Mouse (Mus musculus): Measurements from ENCODE around the gene Psip1.
"Not testable (repeated sequence)": the region's sequence is repeated elsewhere in the genome, so short reads cannot be mapped to it uniquely, and the experiment has no call there.

The Psip1 gene

GRCm38 (mm10) chr4:83501037-83501430 is 14.8 kb upstream of the Psip1 start:
- DNase-seq (ENCODE audit: low spot score): no peak

DNA sequence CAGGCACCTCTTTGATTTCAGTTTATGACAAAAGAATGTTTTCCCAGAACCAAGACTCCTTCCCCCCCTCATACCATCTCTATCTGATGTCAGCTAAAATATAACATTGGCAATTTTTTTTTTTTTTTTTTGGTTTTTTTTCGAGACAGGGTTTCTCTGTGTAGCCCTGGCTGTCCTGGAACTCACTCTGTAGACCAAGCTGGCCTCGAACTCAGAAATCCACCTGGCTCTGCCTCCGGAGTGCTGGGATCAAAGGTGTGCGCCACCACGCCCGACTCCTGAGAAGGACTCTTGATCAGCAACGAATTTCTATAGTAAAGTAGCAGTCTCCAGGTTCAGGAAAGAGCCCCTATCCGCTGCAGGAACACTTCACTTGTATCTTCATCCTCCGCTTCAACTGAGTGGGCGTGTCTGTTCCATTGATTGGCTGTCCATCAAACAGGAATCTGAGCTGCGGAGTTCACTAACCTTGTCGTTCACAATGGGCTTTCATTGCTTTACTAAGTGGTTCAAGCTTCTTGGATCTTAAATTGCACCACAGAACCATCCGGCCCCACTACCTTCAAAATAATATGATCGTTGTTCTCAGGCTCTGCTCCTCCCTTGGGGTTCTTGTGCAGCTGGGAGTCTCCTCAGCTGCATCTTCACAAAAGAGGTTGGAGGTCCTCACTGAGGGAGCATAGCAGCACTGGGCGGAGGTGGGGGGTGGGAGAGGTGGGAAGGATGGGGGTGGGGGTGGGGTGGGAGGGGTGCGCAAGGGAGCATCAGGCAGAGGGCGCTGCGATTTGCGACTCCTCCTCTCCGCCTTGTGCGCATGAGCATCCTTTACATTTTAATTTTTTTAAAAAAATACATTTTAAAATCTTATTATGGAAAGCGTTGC is 14.1 kb upstream of the Psip1 start:
- no peak for DNase-seq (ENCODE audit: low spot score)

GRCm38 (mm10) chr4:83497013-83497412 is 10.8 kb upstream of the Psip1 start:
- not testable (repeated sequence) for DNase-seq (ENCODE audit: low spot score)

GRCm38 (mm10) chr4:83493112-83493511 is 6.9 kb upstream of the Psip1 start:
- DNase-seq (ENCODE audit: low spot score): no peak

DNA sequence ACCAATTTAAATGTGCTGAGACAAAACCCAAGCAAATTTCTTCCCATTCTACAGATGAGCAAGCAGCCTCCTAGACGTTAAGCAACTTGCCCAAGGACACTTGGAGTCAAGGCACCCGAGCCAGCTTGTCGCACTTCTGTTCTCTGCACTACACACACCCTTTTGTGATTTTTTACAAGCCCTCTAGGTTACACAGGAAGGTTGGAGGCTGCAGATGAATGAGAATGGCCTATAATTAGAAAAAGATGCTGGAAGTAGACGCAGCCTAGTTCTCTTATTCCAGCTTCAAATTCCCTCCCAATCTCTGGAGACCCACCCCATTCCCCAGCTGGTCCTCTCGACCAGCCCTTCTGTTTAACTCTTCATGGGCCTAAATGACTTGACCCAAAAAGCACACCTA is 2.9 kb upstream of the Psip1 start:
- no peak for DNase-seq (ENCODE audit: low spot score)

GRCm38 (mm10) chr4:83485735-83486116 is 533 bp downstream of the Psip1 start:
- peak; percentile 84 for DNase-seq (ENCODE audit: low spot score)

GRCm38 (mm10) chr4:83485250-83485649 is 1.0 kb downstream of the Psip1 start:
- no peak for DNase-seq (ENCODE audit: low spot score)

- no peak for DNase-seq (ENCODE audit: low spot score)
Observed at GRCm38 (mm10) chr4:83468208-83468607, 18.1 kb downstream of the Psip1 start.

- no peak for DNase-seq (ENCODE audit: low spot score)
Observed at GRCm38 (mm10) chr4:83467615-83468014, 18.6 kb downstream of the Psip1 start.

DNA sequence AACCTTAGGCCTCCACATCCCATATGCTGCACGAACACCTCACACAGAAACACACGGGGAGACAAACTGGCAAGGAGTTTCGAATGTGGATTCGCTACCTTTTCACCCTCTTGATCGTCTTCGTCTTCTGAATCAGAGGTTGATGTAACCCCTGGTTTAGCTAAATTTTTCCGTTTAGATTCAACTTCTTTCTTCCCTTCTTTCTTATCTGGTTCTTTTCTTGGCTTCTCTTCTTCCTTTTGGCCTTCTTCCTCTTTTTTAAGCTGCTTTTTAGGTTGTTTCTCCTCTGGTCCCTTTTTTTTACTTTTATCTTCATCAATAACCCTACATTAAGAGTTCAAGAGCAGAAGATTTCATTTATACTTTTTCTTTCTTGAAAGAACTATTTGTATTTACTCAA is 21.4 kb downstream of the Psip1 start:
- DNase-seq (ENCODE audit: low spot score): no peak

- no peak for DNase-seq (ENCODE audit: low spot score)
Observed at GRCm38 (mm10) chr4:83460106-83460505, 26.2 kb downstream of the Psip1 start.

DNA sequence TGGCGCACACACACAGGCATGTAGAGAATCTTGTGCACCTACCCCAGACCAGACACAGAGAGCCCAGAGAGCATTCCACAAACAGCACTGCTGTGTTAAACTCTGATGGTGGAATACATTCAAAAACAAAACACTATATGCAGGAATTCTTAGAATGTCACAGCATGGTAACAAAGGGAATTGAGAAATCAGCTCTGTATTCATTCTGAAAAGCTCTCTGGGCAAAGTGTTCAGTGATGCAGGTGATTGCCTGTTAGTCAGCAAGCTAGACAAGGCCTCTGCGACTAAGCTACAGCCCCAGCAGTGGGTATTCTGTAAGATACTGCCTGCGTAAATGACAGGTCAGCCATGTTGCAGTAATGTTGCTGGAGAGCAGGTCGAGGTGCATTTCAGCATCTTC is 35.5 kb downstream of the Psip1 start:
- DNase-seq (ENCODE audit: low spot score): no peak

GRCm38 (mm10) chr4:83441050-83441449 is 45.2 kb downstream of the Psip1 start:
- no peak for DNase-seq (ENCODE audit: low spot score)

DNA sequence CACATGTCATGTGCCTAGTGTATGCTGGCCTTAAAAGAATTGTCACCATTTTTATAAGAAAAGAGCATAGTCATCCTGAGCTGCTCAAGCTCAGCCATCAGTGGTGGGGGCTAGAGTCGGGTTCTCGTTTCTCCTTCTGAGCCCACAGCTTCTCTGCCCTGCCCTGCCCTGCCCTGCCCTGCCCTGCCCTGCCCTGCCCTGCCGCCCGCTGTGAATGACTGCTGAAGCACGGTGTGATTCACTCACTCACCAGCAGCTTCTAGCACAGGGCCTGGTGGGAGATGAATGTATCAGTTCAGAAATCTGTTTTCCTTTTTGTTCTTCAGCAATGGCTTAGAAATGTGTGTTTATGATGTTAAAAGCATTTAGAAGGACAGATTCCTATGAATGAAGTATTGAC is 47.2 kb downstream of the Psip1 start:
- DNase-seq (ENCODE audit: low spot score): peak; percentile 37

DNA sequence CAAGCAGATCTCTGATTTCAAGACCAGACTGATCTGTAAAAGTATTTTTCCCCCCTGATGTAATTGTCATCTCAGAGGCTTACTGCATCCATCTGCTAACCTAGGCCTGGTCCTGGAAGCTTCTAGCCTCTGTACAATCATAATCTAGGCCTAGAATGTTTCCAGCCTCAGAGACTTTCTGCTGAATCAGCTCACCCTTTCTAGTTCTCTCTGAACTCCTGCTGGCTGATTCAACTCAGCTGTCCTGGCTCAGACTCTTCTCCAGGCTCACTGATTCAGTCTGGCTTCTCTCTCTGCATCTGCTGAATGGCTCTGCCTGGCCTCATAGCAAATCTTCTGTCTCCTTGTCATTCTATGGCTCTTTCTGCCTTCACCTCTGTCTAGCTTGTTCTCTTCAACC is 48.1 kb downstream of the Psip1 start:
- DNase-seq (ENCODE audit: low spot score): no peak

DNA sequence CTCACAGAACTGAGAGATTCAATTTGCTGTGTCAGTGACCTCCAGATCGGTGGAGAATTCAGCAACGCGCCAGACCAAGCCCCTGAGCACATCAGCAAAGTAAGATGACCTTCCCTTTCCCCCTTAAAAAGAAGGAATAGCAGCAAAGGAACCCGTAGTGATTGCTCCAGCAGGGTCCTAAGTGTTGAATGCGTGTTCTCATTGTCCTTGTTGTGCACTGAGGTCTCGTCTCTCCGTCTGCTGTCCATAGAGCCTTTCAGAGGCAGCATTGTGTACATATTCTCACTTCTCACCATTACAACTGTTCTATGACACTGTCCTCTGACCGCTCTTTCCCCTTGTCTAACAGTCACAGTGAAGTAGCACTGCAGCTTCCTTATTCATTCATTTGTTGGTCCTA is 49.9 kb downstream of the Psip1 start:
- no peak for DNase-seq (ENCODE audit: low spot score)

- no peak for DNase-seq (ENCODE audit: low spot score)
Observed at GRCm38 (mm10) chr4:83432901-83433300, 53.4 kb downstream of the Psip1 start.

DNA sequence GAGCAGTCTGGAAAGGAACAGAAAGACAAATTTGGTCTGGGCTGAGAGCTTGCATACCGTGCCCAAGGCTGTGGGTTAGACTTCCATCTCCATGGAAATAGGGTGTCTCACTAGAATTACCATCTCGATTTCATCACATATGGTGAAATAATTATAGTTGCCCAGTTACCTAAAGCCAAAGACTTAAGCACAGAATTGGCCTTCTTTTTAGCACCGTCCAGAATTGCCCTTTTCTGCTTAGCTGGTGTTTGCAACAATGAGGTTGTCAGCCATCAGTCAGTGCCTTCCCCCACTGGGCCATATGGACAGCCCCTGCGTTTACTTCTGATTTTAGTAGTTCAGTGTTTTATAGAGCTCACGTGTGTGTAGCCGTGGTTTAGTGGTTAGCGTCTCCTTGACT is 54.3 kb downstream of the Psip1 start:
- DNase-seq (ENCODE audit: low spot score): no peak

DNA sequence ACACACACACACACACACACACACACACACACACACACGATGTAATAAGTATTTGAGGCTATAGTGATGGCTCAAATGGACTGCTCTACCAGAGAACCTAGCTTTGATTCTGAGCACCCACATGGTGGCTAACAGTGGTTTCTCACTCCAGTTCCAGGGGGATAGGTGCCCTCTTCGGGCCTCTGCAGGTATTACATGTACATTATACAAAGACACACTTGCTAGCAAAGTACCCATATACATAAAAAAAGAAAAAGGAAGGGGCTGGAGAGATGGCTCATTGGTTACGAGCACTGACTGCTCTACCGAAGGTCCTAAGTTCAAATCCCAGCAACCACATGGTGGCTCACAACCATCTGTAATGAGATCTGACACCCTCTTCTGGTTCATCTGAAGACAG is 57.4 kb downstream of the Psip1 start:
- DNase-seq (ENCODE audit: low spot score): peak; percentile 16

DNA sequence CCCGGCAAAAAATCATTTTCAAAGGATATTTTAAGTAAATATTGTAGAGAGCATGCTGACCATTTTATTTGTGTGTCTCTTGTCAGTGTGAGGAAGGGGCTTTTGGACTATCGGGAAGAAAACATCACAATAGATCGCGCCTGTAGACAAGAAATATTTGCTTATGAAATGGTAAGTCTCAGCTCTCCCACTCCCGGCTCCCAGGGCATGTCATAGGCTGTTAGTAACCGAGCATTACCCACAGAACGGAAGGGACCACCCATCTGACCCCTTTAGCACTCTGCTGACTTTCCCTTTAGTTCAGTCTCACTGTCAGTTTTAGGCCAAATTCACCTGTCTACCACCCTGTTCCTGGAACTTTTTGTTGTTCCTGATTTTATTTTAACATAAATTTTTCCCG is 58.6 kb downstream of the Psip1 start:
- DNase-seq (ENCODE audit: low spot score): no peak

DNA sequence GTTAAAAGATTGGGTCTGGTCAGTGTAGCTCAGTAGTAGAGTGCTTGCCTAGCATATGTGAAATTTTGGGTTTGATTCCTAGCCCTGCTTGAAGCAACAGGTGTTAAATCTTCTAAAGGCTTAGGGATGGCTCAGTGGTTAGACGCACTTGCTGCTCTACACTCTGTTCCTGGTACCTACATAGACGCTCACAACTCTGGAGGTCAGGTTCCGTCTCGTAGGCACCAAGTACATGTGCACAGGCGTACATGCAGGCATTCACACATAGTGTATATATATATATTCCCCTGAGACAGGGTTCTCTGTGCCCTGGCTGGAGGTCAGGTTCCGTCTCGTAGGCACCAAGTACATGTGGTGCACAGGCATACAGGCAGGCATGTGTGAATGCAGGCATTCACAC is 59.1 kb downstream of the Psip1 start:
- DNase-seq (ENCODE audit: low spot score): no peak

GRCm38 (mm10) chr4:83425119-83425518 is 61.1 kb downstream of the Psip1 start:
- no peak for DNase-seq (ENCODE audit: low spot score)

DNA sequence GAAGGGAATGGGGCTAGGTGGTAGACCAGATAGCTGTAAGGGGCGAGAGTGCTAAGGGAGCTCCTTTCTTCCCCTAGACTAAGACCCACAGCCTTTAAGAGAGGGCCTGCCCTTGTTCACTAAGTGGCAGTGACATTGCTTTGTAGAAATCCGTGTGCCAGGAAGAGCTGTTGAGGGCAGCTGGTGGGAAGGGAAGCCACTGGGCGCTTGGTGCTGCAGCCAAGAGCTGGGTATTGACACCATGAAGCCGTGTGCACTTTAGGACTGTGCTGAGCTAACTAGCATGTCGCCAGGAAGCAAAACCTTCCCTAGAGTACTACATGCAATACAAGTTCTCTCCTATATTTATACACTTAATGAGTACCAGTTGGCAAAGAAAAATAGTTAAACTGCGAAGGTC is 62.6 kb downstream of the Psip1 start:
- DNase-seq (ENCODE audit: low spot score): no peak

- DNase-seq (ENCODE audit: low spot score): no peak
Observed at GRCm38 (mm10) chr4:83418781-83419180, 67.5 kb downstream of the Psip1 start.
